Mouse (Mus musculus) limb, embryonic 11.5 days (tissue): ENCODE results near the gene Inpp5d. TPM values are rescaled to one million over a fixed set of nuclear protein-coding genes. Genes with fewer than 3 reads are reported as not detected.

ENCODE experiments used
- ATAC-seq: fragments of 200-750 bp; cut with Nextera tagmentation; 2 replicates; pipeline ENCODE4 v1.8.0; 2017; ENCODE audit warnings: low read depth; ENCODE audit not compliant: insufficient number of reproducible peaks, low FRiP score, low TSS enrichment
- DNase-seq: peaks from one replicate; pipeline ENCODE4 v3.0.0-alpha.2; 2015; ENCODE audit warnings: low spot score
- H3K27ac ChIP-seq: fragments of 300-500 bp; sonication (generic); replicated peaks from 2 replicates; pipeline ENCODE4 v1.5.1; 2014; ENCODE audit warnings: low read depth, mild to moderate bottlenecking, low read length
- H3K27me3 ChIP-seq: fragments of 300-500 bp; sonication (generic); 2 replicates; pipeline ENCODE4 v1.6.1; 2014; ENCODE audit warnings: mild to moderate bottlenecking, low read length, mixed read lengths; ENCODE audit not compliant: control insufficient read depth, insufficient read depth
- H3K36me3 ChIP-seq: fragments of 300-500 bp; sonication (generic); 2 replicates; pipeline ENCODE4 v1.6.1; 2014; ENCODE audit warnings: mild to moderate bottlenecking, low read length, moderate library complexity, mixed read lengths; ENCODE audit not compliant: control insufficient read depth, insufficient read depth
- H3K4me1 ChIP-seq: fragments of 300-500 bp; sonication (generic); 2 replicates; pipeline ENCODE4 v1.6.1; 2014; ENCODE audit warnings: low read length, mixed read lengths; ENCODE audit not compliant: control insufficient read depth, insufficient read depth
- H3K4me2 ChIP-seq: fragments of 300-500 bp; sonication (generic); 2 replicates; pipeline ENCODE4 v1.6.1; 2014; ENCODE audit warnings: low read depth, mild to moderate bottlenecking, moderate library complexity; ENCODE audit not compliant: severe bottlenecking
- H3K4me3 ChIP-seq: fragments of 300-500 bp; sonication (generic); 2 replicates; pipeline ENCODE4 v1.5.1; 2014; ENCODE audit warnings: low read depth, low read length
- H3K9ac ChIP-seq: fragments of 300-500 bp; sonication (generic); 2 replicates; pipeline ENCODE4 v1.6.1; 2014; ENCODE audit warnings: mild to moderate bottlenecking, low read length
- H3K9me3 ChIP-seq: fragments of 300-500 bp; sonication (generic); 2 replicates; pipeline ENCODE4 v1.6.1; 2016; ENCODE audit warnings: low read length; ENCODE audit not compliant: control insufficient read depth
- WGBS: fragments of 180-500 bp; shearing (Covaris S2); extraction: QIAGEN DNeasy Blood & Tissue Kit; methylation state at CpG from one replicate; pipeline ENCODE4 v1.1.7; 2014; 5-methylcytosine and 5-hydroxymethylcytosine counted together
- polyA plus RNA-seq: library from polyadenylated mRNA; unstranded; fragments of >200 nt; fragmentation: Nextera tagmentation; extraction: Ambion mirVana; gene quantifications from 2 replicates; pipeline ENCODE4 v1.2.1, GENCODE M21; 2014

Gene Inpp5d
- polyA plus RNA-seq, 1 experiment from 2014 or later = 5.4 TPM

- 70% methylated on average over 2 of the region's 2 CpGs for WGBS
- ATAC-seq (no peak), DNase-seq (no peak)
- H3K27me3 ChIP-seq = no peaks in the 10 kb centered on the region
- no peak overlapping the region for H3K4me2 ChIP-seq
- no peak overlapping the region for H3K27ac ChIP-seq
- H3K36me3 ChIP-seq = no peaks in the 10 kb centered on the region
- H3K4me1 ChIP-seq = no peaks in the 10 kb centered on the region
- H3K9ac ChIP-seq = no peak overlapping the region
- no peak overlapping the region for H3K4me3 ChIP-seq
- no peaks in the 10 kb centered on the region for H3K9me3 ChIP-seq
Measured at GRCm38 (mm10) chr1:87628085-87628484, 8.0 kb downstream of the Inpp5d start.

- Histone ChIP-seq H3K9me3 (no peaks in the 10 kb centered on the region), H3K4me1 (no peaks in the 10 kb centered on the region), H3K4me2 (no peak overlapping the region), H3K4me3 (no peak overlapping the region), H3K27ac (no peak overlapping the region), H3K9ac (no peak overlapping the region), H3K27me3 (no peaks in the 10 kb centered on the region), H3K36me3 (no peaks in the 10 kb centered on the region)
- DNase-seq = no peak
- 76% methylated on average over 10 of the region's 10 CpGs for WGBS
- ATAC-seq = no peak
Measured at GRCm38 (mm10) chr1:87631584-87631983, 11.5 kb downstream of the Inpp5d start.

- 81% methylated on average over 6 of the region's 6 CpGs for whole genome bisulfite sequencing
- Histone ChIP-seq H3K4me3 (no peak overlapping the region), H3K9ac (no peak overlapping the region), H3K27ac (no peak overlapping the region), H3K27me3 (no peaks in the 10 kb centered on the region), H3K4me2 (no peak overlapping the region), H3K4me1 (no peaks in the 10 kb centered on the region), H3K9me3 (no peaks in the 10 kb centered on the region), H3K36me3 (no peaks in the 10 kb centered on the region)
- no peak for ATAC-seq
- no peak for DNase-seq
Measured at GRCm38 (mm10) chr1:87632163-87632562, 12.1 kb downstream of the Inpp5d start.

GRCm38 (mm10) chr1:87636716-87637117, 16.6 kb downstream of the Inpp5d start:
- H3K27me3 ChIP-seq = no peaks in the 10 kb centered on the region
- H3K4me3 ChIP-seq = no peak overlapping the region
- H3K4me1 ChIP-seq = no peaks in the 10 kb centered on the region
- ATAC-seq (no peak), DNase-seq (no peak)
- no peak overlapping the region for H3K27ac ChIP-seq
- H3K4me2 ChIP-seq = no peak overlapping the region
- H3K36me3 ChIP-seq = no peaks in the 10 kb centered on the region
- no peak overlapping the region for H3K9ac ChIP-seq
- WGBS = 88% methylated on average over 12 of the region's 12 CpGs
- H3K9me3 ChIP-seq = no peaks in the 10 kb centered on the region

- H3K9me3 ChIP-seq = no peaks in the 10 kb centered on the region
- no peaks in the 10 kb centered on the region for H3K36me3 ChIP-seq
- no peaks in the 10 kb centered on the region for H3K4me1 ChIP-seq
- H3K27me3 ChIP-seq = no peaks in the 10 kb centered on the region
- WGBS = 89% methylated on average over 4 of the region's 4 CpGs
- DNase-seq (no peak), ATAC-seq (peak; percentile 35; the same call in 1 of the 2 replicates)
- H3K9ac ChIP-seq = no peak overlapping the region
- no peak overlapping the region for H3K27ac ChIP-seq
- H3K4me3 ChIP-seq = no peak overlapping the region
- H3K4me2 ChIP-seq = no peak overlapping the region
Measured at GRCm38 (mm10) chr1:87637121-87637877, 17.2 kb downstream of the Inpp5d start.

GRCm38 (mm10) chr1:87637878-87638600, 17.9 kb downstream of the Inpp5d start:
- 87% methylated on average over 4 of the region's 4 CpGs for WGBS
- no peak overlapping the region for H3K4me3 ChIP-seq
- no peak overlapping the region for H3K27ac ChIP-seq
- no peaks in the 10 kb centered on the region for H3K27me3 ChIP-seq
- no peak overlapping the region for H3K4me2 ChIP-seq
- H3K9me3 ChIP-seq = no peaks in the 10 kb centered on the region
- no peak for ATAC-seq
- no peaks in the 10 kb centered on the region for H3K36me3 ChIP-seq
- H3K4me1 ChIP-seq = no peaks in the 10 kb centered on the region
- no peak overlapping the region for H3K9ac ChIP-seq
- DNase-seq = no peak

GRCm38 (mm10) chr1:87639724-87640123, 19.6 kb downstream of the Inpp5d start:
- DNase-seq = no peak
- no peak overlapping the region for H3K4me2 ChIP-seq
- H3K4me1 ChIP-seq = no peaks in the 10 kb centered on the region
- no peaks in the 10 kb centered on the region for H3K36me3 ChIP-seq
- H3K27me3 ChIP-seq = no peaks in the 10 kb centered on the region
- no peak overlapping the region for H3K9ac ChIP-seq
- no peak overlapping the region for H3K4me3 ChIP-seq
- no peak for ATAC-seq
- no peak overlapping the region for H3K27ac ChIP-seq
- no peaks in the 10 kb centered on the region for H3K9me3 ChIP-seq
- WGBS = 84% methylated on average over 8 of the region's 8 CpGs

GRCm38 (mm10) chr1:87640165-87640661, 20.1 kb downstream of the Inpp5d start:
- DNase-seq (no peak), ATAC-seq (no peak)
- H3K9ac ChIP-seq = no peak overlapping the region
- H3K4me3 ChIP-seq = no peak overlapping the region
- H3K4me1 ChIP-seq = no peaks in the 10 kb centered on the region
- no peak overlapping the region for H3K4me2 ChIP-seq
- H3K27ac ChIP-seq = no peak overlapping the region
- no peaks in the 10 kb centered on the region for H3K9me3 ChIP-seq
- H3K27me3 ChIP-seq = no peaks in the 10 kb centered on the region
- H3K36me3 ChIP-seq = no peaks in the 10 kb centered on the region
- WGBS = 81% methylated on average over 17 of the region's 17 CpGs
